Mouse (Mus musculus) frontal cortex, adult 2 months (tissue): ENCODE results near the gene Wdfy1. TPM values are rescaled to one million over a fixed set of nuclear protein-coding genes. Genes with fewer than 3 reads are reported as not detected.
A peak's percentile ranks its signal among the peaks of the same experiment; 100 is the strongest.

Experiments used
- DNase-seq, 2 experiments: peaks; one replicate each; pipeline ENCODE4 v3.0.0; 2022; ENCODE audit warnings: low spot score in 1 of 2; ENCODE audit errors: extremely low spot score in 1 of 2
- polyA plus RNA-seq: library from polyadenylated mRNA; depleted of rRNA; stranded (reverse); fragments of >200 nt; gene quantifications from 2 replicates; pipeline ENCODE4 v1.2.3, GENCODE M21; 2012; rRNA removed

Wdfy1 gene
- 26.7 and 34.3 TPM in 2 replicates for polyA plus RNA-seq

GRCm38 (mm10) chr1:79775927-79776458 lies at the start of gene Wdfy1, which contains the start of gene Mrpl44:
TSS of gene Wdfy1 (minus strand) at chr1:79776143.
TSS of gene Mrpl44 (plus strand) at chr1:79776018.
- DNase-seq = peak; percentile 94 to 100

DNA sequence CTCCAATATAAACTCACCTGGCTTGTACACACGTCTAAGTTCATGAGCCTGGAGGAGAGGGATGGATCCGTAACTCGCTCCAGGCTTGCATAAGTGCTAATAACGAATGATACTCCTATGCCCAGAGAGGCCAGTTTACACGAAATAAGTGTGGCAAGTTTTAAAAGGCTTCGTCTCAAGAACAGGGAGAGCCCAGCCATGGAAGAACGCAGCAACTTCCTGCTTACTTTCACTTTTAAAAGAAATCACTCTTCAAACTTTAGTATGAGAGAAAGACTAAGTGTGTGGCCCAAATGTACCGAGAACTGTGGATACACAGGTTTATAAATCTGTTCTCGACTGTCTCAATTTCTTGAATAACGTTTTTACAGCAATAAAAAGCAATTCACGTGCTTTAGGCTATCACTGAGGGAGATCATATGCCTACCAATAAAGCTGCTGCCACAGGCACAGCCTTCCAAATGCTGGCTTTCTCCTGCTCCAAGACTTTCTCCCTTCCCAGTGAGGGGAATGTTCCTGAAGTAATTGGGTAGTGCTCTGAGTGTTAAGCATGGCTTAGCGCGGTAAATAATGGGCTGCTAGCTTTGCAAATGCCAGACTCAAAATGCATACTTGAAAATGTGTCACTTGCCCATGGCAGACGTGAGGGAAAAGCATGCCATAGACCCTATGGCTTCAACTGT lies 48.1 kb upstream of the Wdfy1 start:
- DNase-seq = peak in 1 of 2 experiments; percentile 25

GRCm38 (mm10) chr1:79822806-79823525 lies 47.0 kb upstream of the Wdfy1 start:
- DNase-seq = peak in 1 of 2 experiments; percentile 47

DNA sequence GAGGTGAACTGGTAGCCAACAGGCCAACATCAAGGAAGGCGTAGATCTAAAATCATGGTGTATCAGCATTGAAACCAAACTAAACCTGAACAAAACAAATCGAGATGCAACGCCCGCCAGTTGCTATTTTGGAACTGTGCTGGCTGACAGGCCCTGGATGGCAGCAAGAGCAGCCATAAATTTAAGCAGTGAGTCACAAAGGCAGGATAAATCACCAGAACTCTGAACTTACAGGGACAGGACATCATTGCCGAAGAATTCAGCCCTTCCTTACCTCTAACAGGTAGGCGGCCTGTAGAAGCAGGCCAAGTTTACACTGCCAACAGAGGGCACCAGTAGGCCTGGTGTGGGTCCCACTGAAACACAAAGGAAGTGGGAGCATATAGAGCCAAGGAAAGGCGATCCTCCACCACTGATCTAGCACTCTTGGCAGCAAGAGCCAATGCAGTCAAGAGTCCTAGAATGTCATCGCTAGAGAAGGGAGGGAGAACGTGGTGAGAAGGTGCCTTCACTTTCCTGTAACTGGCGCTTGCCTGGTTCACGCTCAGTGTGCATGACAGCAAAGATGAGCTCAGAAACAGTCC lies 43.4 kb upstream of the Wdfy1 start:
- peak in 1 of 2 experiments; percentile 24 for DNase-seq

GRCm38 (mm10) chr1:79815446-79815845 lies 39.5 kb upstream of the Wdfy1 start:
- no peak for DNase-seq

DNA sequence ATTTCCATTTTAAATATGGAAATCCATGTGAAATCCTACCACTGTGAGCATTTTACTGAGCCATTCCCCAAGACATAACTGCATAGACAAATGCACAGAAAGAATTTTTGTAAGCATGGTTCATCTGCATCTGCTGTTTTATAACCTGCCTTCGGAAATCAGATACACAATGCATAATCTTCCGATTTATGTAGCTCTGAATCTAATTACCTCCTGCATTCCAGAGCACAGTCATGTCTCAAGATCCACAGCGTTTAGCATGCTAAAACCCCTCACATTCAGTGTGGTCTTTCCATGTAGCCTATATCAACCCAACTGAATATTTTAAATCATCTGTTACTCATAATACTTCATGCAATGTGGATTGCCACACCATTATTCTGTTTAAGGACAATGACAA lies 33.5 kb upstream of the Wdfy1 start:
- no peak for DNase-seq

- DNase-seq = peak in 1 of 2 experiments; percentile 24
These were observed 30.9 kb upstream of the Wdfy1 start for GRCm38 (mm10) chr1:79806865-79807264.

GRCm38 (mm10) chr1:79803614-79804013 lies 27.7 kb upstream of the Wdfy1 start:
- no peak for DNase-seq

DNA sequence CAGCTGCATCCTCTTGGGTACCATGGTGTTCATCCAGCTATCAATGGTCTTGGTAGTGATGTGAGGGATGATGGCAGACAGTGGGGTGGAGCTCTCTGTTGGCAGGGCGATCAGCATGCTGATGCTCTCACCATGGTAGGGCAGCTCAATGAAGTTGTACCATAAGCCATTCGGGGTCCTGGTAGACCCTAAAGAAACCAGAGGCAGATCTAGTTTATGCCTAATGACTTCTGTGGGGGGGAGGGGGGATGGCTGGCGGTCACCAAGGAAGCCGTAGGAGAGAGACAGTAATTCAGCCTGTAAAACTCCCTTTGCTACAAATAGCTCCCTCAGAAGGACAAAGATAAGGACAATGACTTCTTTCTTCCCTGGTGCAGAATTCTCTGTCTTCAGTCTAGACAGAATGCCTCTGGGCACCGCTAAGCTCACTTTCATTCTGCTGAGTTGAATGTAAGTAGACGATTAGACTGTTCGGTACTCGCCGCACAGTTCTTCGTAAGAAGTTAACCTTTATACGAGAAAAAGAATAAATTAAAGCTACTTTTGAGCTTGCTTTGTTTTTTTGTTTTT lies 27.0 kb upstream of the Wdfy1 start:
- no peak for DNase-seq

DNA sequence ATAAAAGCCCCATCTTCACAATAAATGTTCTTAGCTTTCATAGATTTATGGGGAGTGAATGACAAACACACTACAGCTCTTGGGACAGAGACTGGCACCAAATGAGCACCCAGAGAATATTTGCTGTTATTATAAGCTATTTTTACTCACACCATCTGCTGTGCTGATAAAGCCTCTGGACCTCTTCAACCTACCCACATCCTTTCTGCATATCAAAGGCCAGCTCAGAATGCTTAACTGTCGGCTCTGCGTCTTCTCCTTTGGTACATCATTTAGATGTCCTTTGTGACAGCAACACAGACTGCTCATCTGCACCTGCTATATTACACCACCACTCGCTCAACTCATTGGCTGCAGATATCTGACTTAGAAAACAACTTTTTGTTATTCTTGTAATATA lies 21.1 kb upstream of the Wdfy1 start:
- no peak for DNase-seq

GRCm38 (mm10) chr1:79786267-79786927 lies 10.5 kb upstream of the Wdfy1 start:
- peak in 1 of 2 experiments; percentile 57 for DNase-seq

- no peak for DNase-seq
These were observed 6.5 kb upstream of the Wdfy1 start for GRCm38 (mm10) chr1:79782433-79782832.

DNA sequence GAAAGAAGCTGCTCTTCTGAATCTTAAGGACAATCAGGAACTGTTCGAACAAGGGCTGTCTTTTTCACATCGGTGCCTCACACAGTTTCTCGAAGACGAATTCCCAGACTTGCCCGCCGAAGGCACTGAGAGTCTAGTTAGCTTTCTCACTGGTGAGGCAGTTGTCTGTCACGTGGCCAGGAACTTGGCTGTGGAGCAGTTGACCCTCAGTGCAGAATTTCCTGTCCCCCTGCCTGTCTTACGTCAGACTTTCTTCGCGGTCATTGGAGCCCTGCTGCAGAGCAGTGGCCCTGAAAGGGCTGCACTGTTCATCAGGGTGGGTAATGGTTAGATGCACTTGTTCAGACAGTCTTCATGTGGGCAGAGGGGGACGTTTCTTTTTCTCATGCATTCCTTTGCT lies 2.1 kb upstream of the Wdfy1 start:
- no peak for DNase-seq

DNA sequence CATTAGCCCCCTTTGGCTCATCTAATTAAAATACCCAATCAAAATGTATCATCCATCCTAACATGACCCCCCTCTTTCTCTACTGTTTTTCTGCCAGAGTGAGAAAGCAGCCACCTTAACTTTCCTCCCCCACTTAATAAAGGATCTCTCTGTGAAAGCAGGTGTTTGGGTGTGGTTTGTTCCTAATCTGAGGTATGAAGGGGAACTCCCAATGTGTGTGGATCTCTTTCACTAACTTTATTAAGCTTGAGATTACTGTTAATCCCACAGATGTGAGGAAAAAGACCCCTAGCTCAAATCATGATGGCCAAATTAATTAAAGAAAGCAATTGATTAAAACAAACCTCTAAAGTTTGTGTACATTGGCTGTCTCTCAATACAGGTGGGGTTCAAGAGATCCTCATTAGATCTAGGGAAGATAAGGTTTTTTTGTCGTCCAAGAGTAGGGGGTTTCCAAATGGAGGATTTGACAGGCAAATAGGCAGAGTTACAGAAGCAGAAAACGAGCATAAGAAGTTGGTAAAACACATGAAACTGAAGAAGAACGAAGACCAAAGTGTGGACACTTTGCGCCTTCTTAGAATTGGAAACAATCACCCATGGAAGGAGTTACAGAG lies 1.7 kb downstream of the Wdfy1 start:
- no peak for DNase-seq

GRCm38 (mm10) chr1:79768231-79768630 lies 7.7 kb downstream of the Wdfy1 start:
- DNase-seq = no peak

- no peak for DNase-seq
These were observed 11.5 kb downstream of the Wdfy1 start for GRCm38 (mm10) chr1:79764483-79764882.

DNA sequence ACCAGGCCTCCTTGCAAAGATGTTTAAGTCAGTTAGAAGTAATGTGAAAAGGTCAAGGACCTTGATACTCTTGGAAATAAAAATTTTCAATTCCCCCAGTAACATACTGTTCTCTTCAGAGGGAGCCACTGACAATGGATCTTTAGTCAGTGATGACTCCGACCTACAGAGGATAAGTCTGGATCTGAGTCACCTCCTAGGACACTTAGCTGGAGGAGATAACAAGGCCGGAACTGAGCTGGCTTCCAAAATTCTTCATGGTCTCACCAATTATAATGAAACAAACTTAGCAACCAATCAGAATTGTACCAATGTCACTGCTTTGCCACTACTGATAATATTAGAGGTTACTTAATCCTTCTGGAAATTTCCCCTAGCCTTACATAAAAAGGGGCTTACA lies 11.9 kb downstream of the Wdfy1 start:
- no peak for DNase-seq

DNA sequence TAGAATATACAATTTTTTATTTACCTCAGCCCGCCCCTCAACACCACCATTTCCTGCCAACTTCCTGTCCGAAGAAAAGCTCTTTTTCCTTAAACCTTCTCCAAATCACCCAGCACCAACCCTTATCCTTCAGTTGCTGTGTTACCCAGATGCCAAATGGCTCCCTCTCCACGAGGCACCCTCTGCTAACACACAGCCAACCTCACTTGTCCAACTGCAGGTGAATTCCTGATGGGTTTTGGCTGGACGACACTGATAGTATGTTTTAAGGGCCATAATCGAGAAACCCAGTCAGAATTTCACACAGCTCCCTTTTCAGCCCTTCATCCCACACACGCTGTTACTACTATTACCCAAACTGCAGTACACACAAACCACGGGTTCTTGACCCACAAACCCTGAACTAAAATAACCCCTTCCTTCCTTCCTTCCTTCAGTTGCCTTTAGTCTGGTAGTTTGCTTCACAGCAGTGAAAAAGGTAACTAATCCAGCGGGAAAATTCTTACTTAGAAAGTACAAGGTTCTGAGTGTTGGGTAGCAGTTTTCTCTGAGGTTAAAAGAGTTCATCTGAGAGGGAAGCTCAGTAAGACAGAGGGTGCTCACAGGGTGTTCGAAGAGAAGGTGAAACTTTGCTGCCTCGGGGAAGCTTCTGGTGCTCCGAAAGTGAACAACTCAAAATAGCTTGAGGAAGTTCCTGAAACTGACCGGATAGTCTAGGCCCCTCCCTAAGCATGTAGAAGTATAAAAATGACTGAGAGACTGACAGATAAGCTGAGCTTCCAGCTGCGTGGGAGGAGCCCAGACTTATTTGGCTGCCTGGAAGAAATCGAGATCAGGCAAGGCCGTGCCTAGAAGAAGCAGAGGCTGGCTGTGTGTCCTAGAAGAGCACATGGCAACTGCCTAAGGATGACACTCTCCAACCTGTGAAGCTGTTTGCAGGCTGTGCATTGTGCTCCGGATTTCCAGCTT lies 13.4 kb downstream of the Wdfy1 start:
- DNase-seq = no peak

DNA sequence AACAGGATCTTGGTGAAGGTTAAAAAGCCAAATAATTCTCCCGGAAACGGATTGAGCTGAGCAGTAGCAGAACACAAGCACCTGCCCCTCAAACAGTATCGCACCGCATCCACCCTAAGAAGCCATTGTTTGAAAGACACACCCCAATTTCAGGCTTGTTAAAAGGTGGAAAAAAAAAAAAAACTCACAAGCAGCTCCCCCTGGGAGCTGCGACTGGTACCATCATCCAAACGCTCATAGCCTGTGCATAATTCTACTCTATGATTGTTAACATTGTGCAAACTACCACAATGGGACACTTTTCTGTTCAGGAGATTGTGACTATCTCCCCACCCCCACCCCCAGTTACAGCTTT lies 14.0 kb downstream of the Wdfy1 start:
- no peak for DNase-seq
